Mouse (Mus musculus) heart, embryonic 14.5 days (tissue): ENCODE results near the gene Hdac7. TPM values are rescaled to one million over a fixed set of nuclear protein-coding genes. Genes with fewer than 3 reads are reported as not detected.
A peak's percentile ranks its signal among the peaks of the same experiment; 100 is the strongest.

Source experiments
- ATAC-seq: fragments of 200-750 bp; cut with Nextera tagmentation; 2 replicates; pipeline ENCODE4 v1.8.0; 2017; ENCODE audit warnings: low read depth, moderate TSS enrichment; ENCODE audit not compliant: insufficient number of reproducible peaks, insufficient read depth, low FRiP score
- H3K27ac ChIP-seq, 2 experiments: fragments of 200-500 bp in 1 of 2; fragments of 300-500 bp in 1 of 2; sonication (generic) in 1 of 2; replicated peaks in 1 of 2; 2 replicates each; pipeline ENCODE4 v1.5.1; 2012 to 2014; ENCODE audit warnings: low read depth in 2 of 2, low read length in 2 of 2, control low read depth in 1 of 2, mild to moderate bottlenecking in 1 of 2, mixed read lengths in 1 of 2; ENCODE audit not compliant: control insufficient read depth in 1 of 2, insufficient read depth in 1 of 2
- H3K27me3 ChIP-seq: fragments of 300-500 bp; sonication (generic); 2 replicates; pipeline ENCODE4 v1.6.1; 2014; ENCODE audit warnings: mild to moderate bottlenecking, low read length, control low read depth; ENCODE audit not compliant: control insufficient read depth, insufficient read depth
- H3K36me3 ChIP-seq: fragments of 300-500 bp; sonication (generic); 2 replicates; pipeline ENCODE4 v1.6.1; 2014; ENCODE audit warnings: mild to moderate bottlenecking, control low read depth, low read length, mixed read lengths; ENCODE audit not compliant: control insufficient read depth, insufficient read depth
- H3K4me1 ChIP-seq, 2 experiments: fragments of 200-500 bp in 1 of 2; fragments of 300-500 bp in 1 of 2; sonication (generic) in 1 of 2; 2 replicates each; pipeline ENCODE4 v1.6.1; 2012 to 2014; ENCODE audit warnings: low read length in 2 of 2, control low read depth in 1 of 2, mixed read lengths in 1 of 2; ENCODE audit not compliant: control insufficient read depth in 2 of 2, insufficient read depth in 2 of 2
- H3K4me2 ChIP-seq: fragments of 300-500 bp; sonication (generic); 2 replicates; pipeline ENCODE4 v1.6.1; 2014; ENCODE audit warnings: mild to moderate bottlenecking, low read length
- H3K4me3 ChIP-seq, 2 experiments: fragments of 200-500 bp in 1 of 2; fragments of 300-500 bp in 1 of 2; sonication (generic) in 1 of 2; 2 replicates each; pipeline ENCODE4 v1.5.1; 2012 to 2014; ENCODE audit warnings: low read length in 2 of 2, mild to moderate bottlenecking in 2 of 2, control low read depth in 1 of 2, low read depth in 1 of 2, moderate library complexity in 1 of 2; ENCODE audit not compliant: control insufficient read depth in 1 of 2, insufficient read depth in 1 of 2
- H3K9ac ChIP-seq: fragments of 300-500 bp; sonication (generic); 2 replicates; pipeline ENCODE4 v1.6.1; 2014; ENCODE audit warnings: mild to moderate bottlenecking, low read length
- H3K9me3 ChIP-seq: fragments of 300-500 bp; sonication (generic); 2 replicates; pipeline ENCODE4 v1.6.1; 2016; ENCODE audit warnings: low read length, control low read depth; ENCODE audit not compliant: control insufficient read depth
- WGBS: fragments of 180-500 bp; shearing (Covaris S2); extraction: QIAGEN DNeasy Blood & Tissue Kit; methylation state at CpG from one replicate; pipeline ENCODE4 v1.1.7; 2014; 5-methylcytosine and 5-hydroxymethylcytosine counted together
- polyA plus RNA-seq: library from polyadenylated mRNA; unstranded; fragments of >200 nt; fragmentation: Nextera tagmentation; extraction: Ambion mirVana; gene quantifications from 2 replicates; pipeline ENCODE4 v1.2.1, GENCODE M21; 2014

Hdac7 gene
- polyA plus RNA-seq, 1 experiment from 2014 or later = 25.7 TPM

DNA sequence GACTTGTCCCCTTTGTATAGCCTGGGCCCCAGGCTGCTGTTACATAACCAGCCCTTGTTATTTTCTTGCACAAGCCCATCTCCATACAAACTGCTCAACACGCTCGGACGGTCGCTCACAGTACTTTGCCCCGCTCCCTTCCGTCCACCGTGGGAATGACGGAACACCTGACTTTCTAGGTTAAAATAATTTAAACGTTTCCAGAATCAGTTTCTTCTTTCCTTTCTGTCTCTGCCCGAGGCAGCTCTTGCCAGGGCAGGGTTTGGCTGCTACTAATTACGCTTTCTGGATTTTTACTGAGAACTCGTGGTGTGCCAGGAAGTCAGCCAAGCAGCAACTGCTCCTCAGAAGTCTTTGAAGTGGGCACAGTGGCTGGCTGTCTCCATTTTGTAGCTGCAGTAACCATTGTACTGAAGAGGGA lies 63.7 kb downstream of the Hdac7 start:
- Histone ChIP-seq H3K9me3 (no peaks in the 10 kb centered on the region), H3K36me3 (no peaks in the 10 kb centered on the region), H3K27me3 (no peaks in the 10 kb centered on the region), H3K27ac (0 out of 4 replicates have a peak overlapping the region, but pooled peaks of 1 of the 2 experiments have one; percentile 3), H3K4me2 (no peak overlapping the region), H3K4me3 (no peak overlapping the region), H3K4me1 (peaks cover 13 to 30% of the 10 kb centered on the region in 2 experiments), H3K9ac (no peak overlapping the region)
- 90% methylated on average over 12 of the region's 12 CpGs for WGBS
- ATAC-seq = no peak

- Histone ChIP-seq H3K27ac (no peak overlapping the region), H3K4me2 (no peak overlapping the region), H3K36me3 (no peaks in the 10 kb centered on the region), H3K9me3 (no peaks in the 10 kb centered on the region), H3K4me1 (peaks cover 10 to 26% of the 10 kb centered on the region in 2 experiments), H3K9ac (no peak overlapping the region), H3K27me3 (no peaks in the 10 kb centered on the region), H3K4me3 (no peak overlapping the region)
- WGBS = 83% methylated on average over 1 of the region's 1 CpGs
- ATAC-seq = no peak
Measured at GRCm38 (mm10) chr15:97779576-97779975, 64.7 kb downstream of the Hdac7 start.

- ATAC-seq = no peak
- no peak within 1 kb of the TSS for H3K4me3 ChIP-seq
- H3K36me3 ChIP-seq = no peaks in the 10 kb centered on the region
- no peaks in the 10 kb centered on the region for H3K27me3 ChIP-seq
- H3K4me2 ChIP-seq = no peak within 1 kb of the TSS
- peak within 1 kb of the TSS in 1 of 2 experiments; percentile 41; a peak in 2 of 4 replicates for H3K27ac ChIP-seq
- WGBS = 52% methylated on average over 8 of the region's 8 CpGs
- no peak within 1 kb of the TSS for H3K9ac ChIP-seq
- no peaks in the 10 kb centered on the region for H3K9me3 ChIP-seq
- H3K4me1 ChIP-seq = peaks cover 18 to 35% of the 10 kb centered on the region in 2 experiments
Measured at GRCm38 (mm10) chr15:97778311-97779098, 65.8 kb downstream of the Hdac7 start, which contains the start of gene Slc48a1. TSS of gene Slc48a1 (plus strand) at chr15:97778520.

DNA sequence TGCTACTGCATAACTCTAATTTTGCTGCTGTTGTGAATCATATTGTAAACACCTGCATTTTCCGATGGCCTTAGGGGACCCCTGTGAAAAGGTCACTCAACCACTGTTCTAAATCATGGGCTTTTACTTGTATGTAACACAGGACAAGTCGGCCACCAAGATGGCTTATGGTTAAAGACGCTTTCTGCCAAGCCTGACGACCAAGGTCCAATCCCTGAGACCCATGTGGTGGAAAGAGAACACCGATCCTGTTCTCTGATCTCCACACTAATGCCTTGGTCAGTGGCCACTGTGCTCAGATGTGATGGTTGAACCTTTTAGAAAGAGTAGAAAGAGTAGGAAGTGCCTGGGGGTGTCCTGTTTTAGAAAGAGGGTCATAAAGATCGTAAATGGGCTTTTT lies 67.4 kb downstream of the Hdac7 start:
- Histone ChIP-seq H3K27ac (no peak overlapping the region), H3K9me3 (no peaks in the 10 kb centered on the region), H3K9ac (no peak overlapping the region), H3K4me1 (peaks cover 23 to 40% of the 10 kb centered on the region in 2 experiments), H3K27me3 (no peaks in the 10 kb centered on the region), H3K4me3 (no peak overlapping the region), H3K4me2 (no peak overlapping the region), H3K36me3 (no peaks in the 10 kb centered on the region)
- WGBS = 87% methylated on average over 6 of the region's 6 CpGs
- no peak for ATAC-seq

GRCm38 (mm10) chr15:97776514-97776913 lies 67.8 kb downstream of the Hdac7 start:
- Histone ChIP-seq H3K36me3 (no peaks in the 10 kb centered on the region), H3K27me3 (no peaks in the 10 kb centered on the region), H3K9me3 (no peaks in the 10 kb centered on the region), H3K4me2 (no peak overlapping the region), H3K4me3 (no peak overlapping the region), H3K4me1 (peaks cover 24 to 41% of the 10 kb centered on the region in 2 experiments), H3K27ac (no peak overlapping the region), H3K9ac (no peak overlapping the region)
- 7% methylated on average over 8 of the region's 8 CpGs for WGBS
- ATAC-seq = no peak

DNA sequence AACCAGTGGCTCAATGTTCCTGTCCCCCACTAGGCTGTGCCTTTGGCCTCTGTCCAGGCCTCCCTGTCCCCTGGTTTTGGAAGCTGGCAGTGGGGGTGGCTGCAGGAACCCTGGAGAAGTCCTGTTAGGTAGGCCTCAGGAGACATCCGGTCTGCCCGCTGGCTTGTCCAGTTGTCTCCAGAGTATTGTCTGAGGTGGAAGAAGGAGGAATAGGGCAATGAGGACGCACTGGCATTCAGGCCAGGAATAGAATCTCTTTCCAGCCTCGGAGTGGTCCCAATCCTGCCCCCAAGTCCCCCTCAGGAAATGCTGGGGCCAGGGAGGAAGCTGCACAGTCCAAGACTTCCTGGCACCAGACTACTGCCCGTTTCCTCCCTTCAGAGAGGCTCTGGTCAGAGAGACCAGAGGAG lies 70.3 kb downstream of the Hdac7 start:
- Histone ChIP-seq H3K4me1 (peaks cover 29 to 34% of the 10 kb centered on the region in 2 experiments), H3K36me3 (no peaks in the 10 kb centered on the region), H3K27me3 (no peaks in the 10 kb centered on the region), H3K27ac (peak overlapping the region; percentile 80 to 90), H3K4me2 (peak overlapping the region; percentile 45; the same call in 1 of the 2 replicates), H3K9ac (peak overlapping the region; percentile 17; the same call in 1 of the 2 replicates), H3K9me3 (no peaks in the 10 kb centered on the region), H3K4me3 (no peak overlapping the region)
- 43% methylated on average over 5 of the region's 5 CpGs for WGBS
- peak; percentile 45; the same call in 1 of the 2 replicates for ATAC-seq

DNA sequence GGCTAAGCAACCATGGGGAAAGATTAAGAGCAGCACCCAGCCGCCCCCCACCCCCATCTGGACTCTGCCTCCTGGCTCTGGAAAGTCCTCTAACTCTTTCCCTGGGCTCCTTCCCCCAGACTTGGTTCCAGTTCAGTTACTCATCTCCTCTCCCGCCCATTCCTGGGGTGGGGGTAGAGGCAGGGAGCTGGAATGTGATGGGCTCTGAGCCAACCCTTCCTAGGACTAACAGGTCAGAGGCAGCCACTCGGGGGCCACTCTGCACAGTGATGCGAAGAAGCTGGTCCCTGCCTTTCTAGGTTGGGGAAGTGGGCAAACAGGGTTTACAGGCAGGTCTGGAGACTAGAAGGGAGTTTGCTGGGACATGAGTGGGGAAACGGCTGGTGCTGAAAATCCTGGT lies 71.2 kb downstream of the Hdac7 start:
- Histone ChIP-seq H3K27ac (peak overlapping the region; percentile 80 to 90), H3K27me3 (no peaks in the 10 kb centered on the region), H3K4me1 (peaks cover 29 to 33% of the 10 kb centered on the region in 2 experiments), H3K4me3 (no peak overlapping the region), H3K4me2 (peak overlapping the region; percentile 45), H3K36me3 (no peaks in the 10 kb centered on the region), H3K9me3 (no peaks in the 10 kb centered on the region), H3K9ac (peak overlapping the region; percentile 54)
- peak; percentile 85 for ATAC-seq
- 3% methylated on average over 5 of the region's 5 CpGs for WGBS
